Mouse (Mus musculus) kidney, adult 2 months (tissue): ENCODE measurements around the gene Cdh13.

Experiments used
- CTCF ChIP-seq: fragments of 200-500 bp; conservative IDR thresholded peaks from 2 replicates; pipeline ENCODE4 v1.5.1; 2011; ENCODE audit warnings: low read depth, mild to moderate bottlenecking, control low read depth, low read length, moderate library complexity, mixed read lengths; ENCODE audit not compliant: insufficient read depth, insufficient read length
- POLR2A ChIP-seq: fragments of 200-500 bp; IDR thresholded peaks from one replicate; pipeline ENCODE4 v1.6.1; 2011; ENCODE audit warnings: low read depth, low read length, control low read depth

GRCm38 (mm10) chr8:118796491-118796890 lies 513.0 kb downstream of the Cdh13 start:
- TF ChIP-seq CTCF (no peak), POLR2A (no peak)
